Mouse (Mus musculus) MEL (cell line): Measurements from ENCODE around the gene Phgr1. TPM values are rescaled to one million over a fixed set of nuclear protein-coding genes. Genes with fewer than 3 reads are reported as not detected.

Experiments
- DNase-seq: peaks from one replicate; pipeline ENCODE4 v3.0.0; 2011; ENCODE audit warnings: low read depth, low spot score
- H3K27ac ChIP-seq: 2 replicates; pipeline ENCODE4 v1.5.1; 2012; ENCODE audit warnings: low read depth, mild to moderate bottlenecking, control low read depth, low read length, moderate library complexity; ENCODE audit not compliant: control insufficient read depth
- H3K27me3 ChIP-seq, 2 experiments: fragments of 150-350 bp in 1 of 2; sonication (generic) in 1 of 2; 2 replicates each; pipeline ENCODE4 v1.6.1; 2012; ENCODE audit warnings: low read length in 2 of 2, mild to moderate bottlenecking in 2 of 2, improper control_type of control experiment in 1 of 2, moderate library complexity in 1 of 2; ENCODE audit not compliant: insufficient read depth in 2 of 2, control insufficient read depth in 1 of 2
- H3K36me3 ChIP-seq, 2 experiments: 2 replicates each; pipeline ENCODE4 v1.6.1; 2012 to 2014; ENCODE audit warnings: low read length in 2 of 2, improper control_type of control experiment in 1 of 2, inconsistent platforms in 1 of 2, mild to moderate bottlenecking in 1 of 2; ENCODE audit not compliant: insufficient read depth in 2 of 2, control insufficient read depth in 1 of 2
- H3K4me1 ChIP-seq, 2 experiments: fragments of 150-350 bp in 1 of 2; sonication (generic) in 1 of 2; 2 replicates each; pipeline ENCODE4 v1.6.1; 2012; ENCODE audit warnings: low read length in 2 of 2, improper control_type of control experiment in 1 of 2, mild to moderate bottlenecking in 1 of 2; ENCODE audit not compliant: insufficient read depth in 2 of 2, control insufficient read depth in 1 of 2
- H3K4me3 ChIP-seq, 2 experiments: fragments of 150-350 bp in 1 of 2; sonication (generic) in 1 of 2; 2 replicates each; pipeline ENCODE4 v1.5.1; 2012; ENCODE audit warnings: low read depth in 2 of 2, low read length in 2 of 2, mild to moderate bottlenecking in 2 of 2, moderate library complexity in 2 of 2, control low read depth in 1 of 2, improper control_type of control experiment in 1 of 2; ENCODE audit not compliant: control insufficient read depth in 1 of 2, insufficient read depth in 1 of 2
- H3K79me2 ChIP-seq: 2 replicates; pipeline ENCODE4 v1.6.1; 2012; ENCODE audit warnings: mild to moderate bottlenecking, low read length, moderate library complexity; ENCODE audit not compliant: control insufficient read depth, poor library complexity, insufficient read depth
- H3K9ac ChIP-seq: 2 replicates; pipeline ENCODE4 v1.6.1; 2012; ENCODE audit warnings: low read depth, mild to moderate bottlenecking, control low read depth, low read length, moderate library complexity; ENCODE audit not compliant: control insufficient read depth, poor library complexity, severe bottlenecking
- H3K9me3 ChIP-seq: fragments of 150-350 bp; sonication (generic); replicated peaks from 2 replicates; pipeline ENCODE4 v1.6.1; 2012; ENCODE audit warnings: mild to moderate bottlenecking, low read length, improper control_type of control experiment, moderate library complexity; ENCODE audit not compliant: insufficient read depth
- BHLHE40 ChIP-seq: IDR thresholded peaks from 2 replicates; pipeline ENCODE4 v1.6.1; 2012; ENCODE audit warnings: low read depth, mild to moderate bottlenecking, inconsistent platforms, low read length, improper control_type of control experiment, borderline replicate concordance
- E2F4 ChIP-seq: IDR thresholded peaks from 2 replicates; pipeline ENCODE4 v1.6.1; 2011; ENCODE audit warnings: low read depth, low read length, improper control_type of control experiment, borderline replicate concordance
- ELF1 ChIP-seq: IDR thresholded peaks from 2 replicates; pipeline ENCODE4 v1.6.1; 2014; ENCODE audit warnings: low read depth, mild to moderate bottlenecking, inconsistent platforms, low read length, improper control_type of control experiment, moderate library complexity
- EP300 ChIP-seq, 2 experiments: IDR thresholded peaks; 2 replicates each; pipeline ENCODE4 v1.6.1; 2011; ENCODE audit warnings: improper control_type of control experiment in 2 of 2, low read length in 2 of 2, low read depth in 1 of 2, mild to moderate bottlenecking in 1 of 2
- ETS1 ChIP-seq: IDR thresholded peaks from 2 replicates; pipeline ENCODE4 v1.6.1; 2012; ENCODE audit warnings: low read depth, mild to moderate bottlenecking, inconsistent platforms, low read length, improper control_type of control experiment, moderate library complexity
- GABPA ChIP-seq: IDR thresholded peaks from 2 replicates; pipeline ENCODE4 v1.6.1; 2012; ENCODE audit warnings: low read depth, mild to moderate bottlenecking, inconsistent platforms, low read length, improper control_type of control experiment, moderate library complexity
- HCFC1 ChIP-seq: IDR thresholded peaks from 2 replicates; pipeline ENCODE4 v1.6.1; 2012; ENCODE audit warnings: low read depth, mild to moderate bottlenecking, inconsistent platforms, low read length, improper control_type of control experiment, moderate library complexity
- KAT2A ChIP-seq: conservative IDR thresholded peaks from 2 replicates; pipeline ENCODE4 v1.6.1; 2012; ENCODE audit warnings: low read depth, low read length, improper control_type of control experiment, inconsistent platforms
- MAFK ChIP-seq: IDR thresholded peaks from 2 replicates; pipeline ENCODE4 v1.6.1; 2011; ENCODE audit warnings: low read depth, mild to moderate bottlenecking, low read length, improper control_type of control experiment, borderline replicate concordance
- MAX ChIP-seq: IDR thresholded peaks from 2 replicates; pipeline ENCODE4 v1.6.1; 2011; ENCODE audit warnings: low read length, improper control_type of control experiment
- MAZ ChIP-seq: IDR thresholded peaks from 2 replicates; pipeline ENCODE4 v1.6.1; 2012; ENCODE audit warnings: low read depth, mild to moderate bottlenecking, inconsistent platforms, low read length, improper control_type of control experiment
- MYB ChIP-seq: IDR thresholded peaks from 2 replicates; pipeline ENCODE4 v1.6.1; 2011; ENCODE audit warnings: mild to moderate bottlenecking, low read depth, low read length, improper control_type of control experiment
- MYC ChIP-seq: IDR thresholded peaks from 2 replicates; pipeline ENCODE4 v1.6.1; 2011; ENCODE audit warnings: low read depth, mild to moderate bottlenecking, low read length, improper control_type of control experiment, moderate library complexity
- NELFE ChIP-seq: IDR thresholded peaks from 2 replicates; pipeline ENCODE4 v1.6.1; 2011; ENCODE audit warnings: low read depth, low read length, improper control_type of control experiment
- NRF1 ChIP-seq: IDR thresholded peaks from 2 replicates; pipeline ENCODE4 v1.6.1; 2014; ENCODE audit warnings: low read depth, mild to moderate bottlenecking, inconsistent platforms, low read length, improper control_type of control experiment, moderate library complexity; ENCODE audit not compliant: poor library complexity, insufficient read depth, severe bottlenecking
- POLR2A ChIP-seq, 2 experiments: IDR thresholded peaks; 2 replicates each; pipeline ENCODE4 v1.6.1; 2011 to 2012; ENCODE audit warnings: low read length in 2 of 2, mild to moderate bottlenecking in 2 of 2, control low read depth in 1 of 2, improper control_type of control experiment in 1 of 2, low read depth in 1 of 2, moderate library complexity in 1 of 2; ENCODE audit not compliant: control insufficient read depth in 1 of 2, insufficient read depth in 1 of 2, poor library complexity in 1 of 2
- POLR2AphosphoS2 ChIP-seq: IDR thresholded peaks from 2 replicates; pipeline ENCODE4 v1.6.1; 2011; ENCODE audit warnings: low read length, improper control_type of control experiment
- RCOR1 ChIP-seq: IDR thresholded peaks from 2 replicates; pipeline ENCODE4 v1.6.1; 2012; ENCODE audit warnings: low read depth, mild to moderate bottlenecking, inconsistent platforms, low read length, improper control_type of control experiment
- SIN3A ChIP-seq: IDR thresholded peaks from 2 replicates; pipeline ENCODE4 v1.6.1; 2012; ENCODE audit warnings: low read length, improper control_type of control experiment, inconsistent platforms
- TAL1 ChIP-seq: IDR thresholded peaks from 2 replicates; pipeline ENCODE4 v1.6.1; 2012; ENCODE audit warnings: mild to moderate bottlenecking, inconsistent platforms, low read length, moderate library complexity, mixed read lengths
- TBP ChIP-seq: IDR thresholded peaks from 2 replicates; pipeline ENCODE4 v1.8.0; 2011; ENCODE audit warnings: low read depth, low read length, improper control_type of control experiment
- TCF12 ChIP-seq: IDR thresholded peaks from 2 replicates; pipeline ENCODE4 v1.6.1; 2014; ENCODE audit warnings: low read depth, mild to moderate bottlenecking, inconsistent platforms, low read length, improper control_type of control experiment, moderate library complexity
- UBTF ChIP-seq: IDR thresholded peaks from 2 replicates; pipeline ENCODE4 v1.6.1; 2012; ENCODE audit warnings: low read depth, mild to moderate bottlenecking, inconsistent platforms, low read length, improper control_type of control experiment, moderate library complexity, borderline replicate concordance; ENCODE audit not compliant: insufficient read depth
- ZC3H11A ChIP-seq: IDR thresholded peaks from 2 replicates; pipeline ENCODE4 v1.6.1; 2012; ENCODE audit warnings: low read depth, mild to moderate bottlenecking, inconsistent platforms, low read length, improper control_type of control experiment
- ZMIZ1 ChIP-seq: IDR thresholded peaks from 2 replicates; pipeline ENCODE4 v1.6.1; 2012; ENCODE audit warnings: low read depth, mild to moderate bottlenecking, inconsistent platforms, low read length, improper control_type of control experiment, moderate library complexity
- polyA plus RNA-seq, 2 experiments: library from polyadenylated mRNA; stranded (reverse) in 1 of 2; unstranded in 1 of 2; fragments of >175 nt in 1 of 2; fragments of >200 nt in 1 of 2; gene quantifications; 2 replicates each; pipeline versions ENCODE4 v1.2.1 to v1.2.4; 2012; ENCODE audit warnings: low replicate concordance in 2 of 2, low read depth in 1 of 2; ENCODE audit not compliant: insufficient read length in 2 of 2, insufficient read depth in 1 of 2, missing spikeins in 1 of 2
- total RNA-seq: library from RNA; depleted of rRNA; stranded (reverse); fragments of 300-350 nt; gene quantifications from 2 replicates; pipeline ENCODE4 v1.2.3, GENCODE M21; 2012

Gene Phgr1
- total and polyA plus RNA-seq, 3 experiments = not detected

DNA sequence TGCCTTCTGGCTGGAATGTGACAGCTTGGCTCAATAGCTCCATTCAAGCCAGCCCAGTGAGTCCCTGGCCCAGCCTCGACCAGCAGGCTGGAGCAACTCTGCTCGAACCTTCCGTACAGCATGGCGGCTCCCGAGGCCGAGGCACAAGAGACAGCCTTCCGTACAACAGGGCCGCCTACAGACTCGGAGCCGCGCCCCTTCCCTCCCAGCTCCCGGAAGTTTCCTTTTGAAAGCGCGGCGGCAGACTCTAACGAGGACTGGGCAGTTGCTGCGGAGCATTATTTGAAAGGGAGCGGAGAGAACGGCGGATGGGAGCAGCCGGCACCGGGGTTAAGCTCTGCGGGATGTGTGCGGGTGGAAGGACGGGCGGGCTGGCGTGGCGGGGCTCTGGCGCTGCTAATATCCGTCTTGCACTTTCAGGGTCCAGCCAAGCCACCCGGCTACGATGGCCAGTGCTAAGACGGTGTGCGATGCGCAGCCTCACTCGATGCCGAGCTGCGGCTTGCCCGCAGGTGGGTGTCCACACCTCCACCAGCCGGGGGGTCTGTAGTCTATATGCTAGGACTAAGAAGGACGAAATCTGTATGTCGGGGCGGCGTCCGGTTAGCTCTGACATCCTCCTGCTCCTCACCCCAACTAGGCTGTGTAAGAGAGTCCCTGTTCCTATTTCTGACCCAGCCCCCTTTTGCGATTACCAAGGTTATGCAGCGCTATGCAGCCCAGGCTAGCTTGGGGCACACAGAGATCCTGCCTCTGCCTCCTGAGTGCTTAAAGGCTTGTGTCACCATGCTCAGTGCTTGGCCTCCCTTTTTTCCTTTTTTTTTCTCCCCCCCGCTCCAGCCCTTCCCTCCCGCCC lies 41.6 kb downstream of the Phgr1 start, which contains the start of gene Knstrn:
TSS of gene Knstrn (plus strand) at position 23 of the 856 bp plus-strand sequence.
- peaks cover 8% of the 10 kb centered on the region for H3K79me2 ChIP-seq

DNA sequence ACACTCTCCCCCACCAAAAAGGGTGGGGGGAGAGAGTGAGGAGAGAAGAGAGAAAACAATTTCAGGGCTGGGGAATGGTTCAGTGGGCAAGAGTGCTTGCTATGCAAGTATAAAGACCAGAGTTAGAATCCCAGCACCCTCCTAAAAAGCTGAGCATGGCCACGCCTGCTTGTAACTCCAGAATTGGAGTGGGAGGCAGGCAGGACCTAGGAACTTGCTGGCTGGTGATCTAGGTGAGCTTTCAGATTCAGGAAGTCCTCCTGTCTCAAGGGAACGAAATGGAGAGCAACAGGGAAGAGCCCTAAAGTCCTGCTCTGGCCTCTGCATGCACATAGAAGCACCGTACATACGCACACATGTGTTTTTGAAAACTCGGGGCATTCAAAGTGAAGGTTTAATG lies 50.2 kb downstream of the Phgr1 start:
- peaks cover 0 to 33% of the 10 kb centered on the region in 2 experiments; a peak in 2 of 4 replicates for H3K36me3 ChIP-seq
- TF ChIP-seq SIN3A (no peak), MAFK (no peak), EP300 (IDR thresholded peaks at IDR 0.05; ENCODE audit: low read depth in 1 of 2, low read length in 2 of 2) (no peak), MYB (no peak), MAZ (no peak), E2F4 (no peak), NELFE (no peak), MYC (no peak), TAL1 (no peak), NRF1 (no peak), BHLHE40 (no peak), ELF1 (no peak), UBTF (no peak), KAT2A (no peak), TBP (no peak), MAX (no peak)
- TF ChIP-seq, all 39 proteins: peak for 0
- DNase-seq = no peak
- Histone ChIP-seq H3K79me2 (no peaks in the 10 kb centered on the region), H3K4me3 (no peak overlapping the region), H3K27ac (no peak overlapping the region), H3K4me1 (no peaks in the 10 kb centered on the region), H3K9ac (no peak overlapping the region), H3K27me3 (no peaks in the 10 kb centered on the region), H3K9me3 (no peaks in the 10 kb centered on the region)

More for the DNA sequence above, 41.6 kb downstream of the Phgr1 start, which contains the start of gene Knstrn:
- H3K36me3 ChIP-seq = peaks cover 9 to 26% of the 10 kb centered on the region in 2 experiments
- TF ChIP-seq MAFK = no peak
- TF ChIP-seq MYB = no peak; the same call in 1 of the 2 replicates
- no peak for TF ChIP-seq ZC3H11A
- TF ChIP-seq POLR2A (IDR thresholded peaks at IDR 0.05; ENCODE audit: control insufficient read depth in 1 of 2, insufficient read depth in 1 of 2, low read depth in 1 of 2, low read length in 2 of 2, poor library complexity in 1 of 2) = peak; percentile 51 to 88
- TF ChIP-seq TBP = peak; percentile 73
- TF ChIP-seq RCOR1 = peak; percentile 85
- TF ChIP-seq KAT2A = peak; percentile 81
- peak; percentile 88 for TF ChIP-seq POLR2AphosphoS2
- TF ChIP-seq GABPA = no peak
- TF ChIP-seq ELF1 = peak; percentile 91
- no peak for TF ChIP-seq BHLHE40
- TF ChIP-seq MAX = peak; percentile 59
- TF ChIP-seq SIN3A = peak; percentile 92
- peak; percentile 23; the same call in 1 of the 2 replicates for TF ChIP-seq ETS1
- peak; percentile 72 for TF ChIP-seq MAZ
- TF ChIP-seq TCF12 = peak; percentile 63
- peak; percentile 64 for TF ChIP-seq NRF1
- peak; percentile 98 for TF ChIP-seq HCFC1
- TF ChIP-seq EP300 (IDR thresholded peaks at IDR 0.05; ENCODE audit: low read depth in 1 of 2, low read length in 2 of 2) = peak in 1 of 2 experiments; percentile 37; a peak in 2 of 4 replicates
- peak; percentile 91 for TF ChIP-seq NELFE
- peak; percentile 71; the same call in 1 of the 2 replicates for TF ChIP-seq ZMIZ1
- peaks cover 12 to 25% of the 10 kb centered on the region in 2 experiments for H3K4me1 ChIP-seq
- peak within 1 kb of the TSS; percentile 79 for H3K9ac ChIP-seq
- H3K4me3 ChIP-seq = peak within 1 kb of the TSS; percentile 71 to 89
- H3K27me3 ChIP-seq = no peaks in the 10 kb centered on the region
- H3K9me3 ChIP-seq = no peaks in the 10 kb centered on the region
- DNase-seq = peak; percentile 96
- peak within 1 kb of the TSS; percentile 83 for H3K27ac ChIP-seq
